Mouse (Mus musculus): ENCODE measurements around the gene Rnf144b.

The Rnf144b gene

GRCm38 (mm10) chr13:47124986-47125385, 2.5 kb downstream of the Rnf144b start:
- DNase-seq (ENCODE audit: low spot score in 2 of 2) = no peak

- no peak for DNase-seq (ENCODE audit: low spot score in 2 of 2)
Measured at GRCm38 (mm10) chr13:47125595-47125994, 3.1 kb downstream of the Rnf144b start.

DNA sequence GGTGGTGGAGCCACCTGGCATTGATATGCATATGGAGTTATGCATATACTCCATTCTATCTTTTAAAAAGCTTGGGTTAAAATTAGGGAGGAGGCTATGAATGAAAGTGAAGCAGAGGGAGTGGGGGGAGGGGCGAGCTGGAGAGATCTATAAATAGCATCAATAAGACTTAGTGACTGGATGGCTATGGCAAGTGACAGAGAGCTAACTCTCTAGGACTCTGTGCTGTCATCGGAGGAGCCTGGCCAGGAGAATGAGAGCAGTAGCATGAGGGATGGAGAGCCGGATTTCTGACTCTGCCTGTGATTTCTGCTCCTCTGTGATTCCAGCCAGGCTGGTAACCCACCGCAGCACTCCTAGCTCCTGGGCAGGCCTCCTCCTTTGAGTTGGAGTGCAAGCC, 6.6 kb downstream of the Rnf144b start:
- no peak for DNase-seq (ENCODE audit: low spot score in 2 of 2)

- DNase-seq (ENCODE audit: low spot score in 2 of 2) = no peak
Measured at GRCm38 (mm10) chr13:47133058-47133457, 10.6 kb downstream of the Rnf144b start.

DNA sequence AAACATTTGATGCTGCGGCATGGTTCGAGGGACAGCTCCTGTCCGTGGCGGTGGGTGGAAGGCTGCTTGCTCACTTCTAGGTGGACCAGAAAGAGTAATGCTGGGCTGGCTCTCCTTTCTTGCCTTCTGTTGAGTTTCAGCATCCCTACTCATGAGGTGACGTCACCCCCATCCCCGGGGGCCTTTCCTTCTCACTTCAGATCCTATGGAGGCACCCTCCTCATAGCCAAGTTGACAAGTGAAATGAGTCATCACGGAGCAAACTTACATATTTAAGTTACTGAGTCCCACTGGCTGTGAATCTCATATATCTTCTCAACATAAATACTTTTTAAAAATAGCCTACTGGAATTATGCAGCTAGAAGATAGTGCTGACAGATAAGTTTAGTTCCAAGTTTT, 12.4 kb downstream of the Rnf144b start:
- peak in 1 of 2 experiments; percentile 57 for DNase-seq (ENCODE audit: low spot score in 2 of 2)

DNA sequence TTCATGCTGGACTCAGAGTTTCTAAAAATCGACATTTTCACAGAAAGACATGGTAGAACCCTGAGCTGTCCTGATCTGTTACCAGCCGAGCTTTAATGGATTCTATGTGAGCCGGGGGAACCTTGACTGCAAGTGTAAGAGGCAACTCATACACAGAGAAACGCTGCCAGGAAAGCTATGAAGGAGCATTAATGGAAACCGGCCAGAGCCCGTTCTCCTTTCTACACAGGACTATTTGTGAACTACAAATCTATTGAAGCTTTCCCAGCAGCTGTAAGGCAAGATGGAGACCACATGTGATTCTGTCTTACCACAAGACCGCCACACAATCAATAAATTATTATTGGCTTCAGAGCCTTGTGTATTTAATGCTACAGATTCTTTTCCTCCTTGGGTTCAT, 13.3 kb downstream of the Rnf144b start:
- no peak for DNase-seq (ENCODE audit: low spot score in 2 of 2)

DNA sequence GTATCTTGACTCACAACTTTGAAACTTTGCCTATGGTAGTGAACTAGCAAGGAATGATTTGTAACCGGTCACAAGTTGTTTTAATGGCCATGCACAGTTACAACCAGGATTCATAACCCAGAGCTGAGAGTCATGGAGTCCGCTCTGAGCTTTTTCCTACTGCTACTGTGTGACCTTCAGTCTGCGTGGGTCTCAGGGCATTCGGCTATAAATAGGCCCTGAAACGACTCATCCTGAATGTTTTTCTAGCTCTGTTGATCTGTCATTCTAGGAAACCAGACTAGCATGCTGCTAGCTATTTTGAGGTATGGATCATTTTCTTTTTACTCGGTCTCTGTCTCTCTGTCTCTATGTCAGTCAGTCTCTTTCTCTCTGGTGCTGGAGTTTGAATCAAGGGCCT, 20.3 kb downstream of the Rnf144b start:
- no peak for DNase-seq (ENCODE audit: low spot score in 2 of 2)

- DNase-seq (ENCODE audit: low spot score in 2 of 2) = no peak
Measured at GRCm38 (mm10) chr13:47145939-47146338, 23.5 kb downstream of the Rnf144b start.

DNA sequence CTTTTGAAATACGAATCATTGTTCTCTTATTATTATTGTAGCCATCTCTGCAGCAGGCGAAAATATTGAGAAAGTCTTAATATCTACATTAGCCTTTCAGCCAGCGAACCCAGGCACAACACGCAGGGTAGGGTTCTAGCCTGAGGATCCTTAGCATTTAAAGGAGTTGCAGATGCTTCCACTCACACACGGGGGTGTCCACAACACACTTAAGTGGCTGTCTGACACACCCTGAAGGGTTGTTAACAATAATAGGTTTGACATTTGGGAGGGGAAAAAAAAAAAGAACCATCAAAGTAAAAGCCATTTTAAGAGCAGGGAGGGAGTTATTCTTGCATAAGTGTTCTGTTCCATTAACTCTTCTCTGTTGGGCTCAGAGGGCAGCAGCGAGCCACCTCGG, 23.9 kb downstream of the Rnf144b start:
- no peak for DNase-seq (ENCODE audit: low spot score in 2 of 2)

DNA sequence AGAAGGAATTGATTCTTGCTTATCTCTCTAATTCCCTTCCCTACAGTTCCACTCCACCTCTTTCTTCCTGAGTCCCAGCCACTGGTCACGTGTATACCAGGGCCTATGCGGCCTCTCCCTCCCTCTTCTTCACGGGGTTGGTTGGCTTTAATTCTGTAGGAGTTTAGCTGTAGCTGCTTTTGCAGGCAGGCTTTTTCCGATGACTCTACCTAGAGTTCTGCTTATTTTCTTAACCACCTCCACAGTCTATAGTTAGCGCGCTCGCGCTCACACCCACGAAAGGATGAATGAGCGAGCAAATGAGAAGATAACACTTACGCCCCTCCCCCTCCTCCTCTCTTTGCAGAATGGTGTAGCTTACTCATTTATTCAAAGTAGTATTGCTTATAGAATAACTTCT, 26.1 kb downstream of the Rnf144b start:
- DNase-seq (ENCODE audit: low spot score in 2 of 2) = peak; percentile 82 to 87

- no peak for DNase-seq (ENCODE audit: low spot score in 2 of 2)
Measured at GRCm38 (mm10) chr13:47149993-47150392, 27.5 kb downstream of the Rnf144b start.

DNA sequence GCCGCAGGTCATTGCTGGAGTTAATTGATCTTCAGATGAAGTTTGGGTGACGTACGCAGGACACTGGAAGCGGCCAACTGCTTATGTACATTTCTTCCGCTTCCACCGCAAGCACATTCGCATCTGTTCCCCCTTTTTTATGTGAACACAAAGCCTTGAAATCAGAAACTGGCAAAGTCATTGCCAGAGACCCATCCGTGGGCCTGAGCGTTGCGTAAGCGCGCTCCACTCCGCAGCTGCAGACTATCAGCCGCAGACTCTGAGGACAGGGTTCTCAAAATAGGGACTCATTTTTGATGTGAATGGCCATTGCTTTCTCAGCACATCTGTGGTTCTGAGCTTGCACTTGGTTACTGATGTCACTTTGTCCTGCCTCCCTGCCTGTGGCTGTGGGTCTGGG, 28.6 kb downstream of the Rnf144b start:
- peak; percentile 57 to 61 for DNase-seq (ENCODE audit: low spot score in 2 of 2)

GRCm38 (mm10) chr13:47152390-47152789, 29.9 kb downstream of the Rnf144b start:
- peak; percentile 65 to 68 for DNase-seq (ENCODE audit: low spot score in 2 of 2)

GRCm38 (mm10) chr13:47153206-47153605, 30.8 kb downstream of the Rnf144b start:
- DNase-seq (ENCODE audit: low spot score in 2 of 2) = no peak

DNA sequence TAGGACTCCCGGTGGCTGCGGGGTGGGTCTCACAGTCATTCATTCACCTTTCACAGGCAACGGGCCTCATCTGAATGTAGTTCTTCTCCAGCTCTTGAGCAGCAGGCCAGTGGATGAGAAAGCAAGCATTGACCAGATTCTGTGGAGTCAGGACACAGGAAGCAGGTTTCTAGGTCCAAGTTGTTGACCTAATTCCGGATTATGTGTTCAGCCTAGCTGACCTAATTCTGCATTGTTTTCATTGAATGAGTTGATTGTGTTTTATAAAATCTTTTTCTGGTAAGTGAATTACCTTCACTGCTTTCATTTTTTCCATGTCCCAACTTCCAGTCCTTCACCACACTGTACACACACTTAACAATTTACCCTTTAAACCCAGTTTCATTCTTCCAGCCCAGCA, 32.4 kb downstream of the Rnf144b start:
- DNase-seq (ENCODE audit: low spot score in 2 of 2) = no peak

GRCm38 (mm10) chr13:47156841-47157240, 34.4 kb downstream of the Rnf144b start:
- no peak for DNase-seq (ENCODE audit: low spot score in 2 of 2)

DNA sequence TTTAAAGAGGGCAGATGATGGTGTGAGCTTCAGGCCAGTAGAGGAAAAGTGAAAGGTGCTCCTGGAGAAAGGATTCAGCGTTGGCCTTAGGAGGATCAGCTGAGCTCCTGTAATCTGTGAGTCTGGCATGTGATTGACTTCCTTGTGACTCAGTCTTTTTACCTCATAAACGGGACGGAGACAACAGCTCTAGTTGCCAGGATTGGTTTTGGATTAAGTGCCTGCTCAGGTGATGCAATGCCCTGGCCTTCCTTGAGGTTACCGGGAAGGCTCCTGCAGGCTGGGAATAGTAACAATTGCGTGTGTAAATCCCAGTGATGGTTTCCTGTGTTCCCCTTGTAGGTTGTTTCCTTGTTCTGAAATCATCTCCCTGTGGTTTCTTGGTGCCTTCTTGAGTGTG, 39.5 kb downstream of the Rnf144b start:
- DNase-seq (ENCODE audit: low spot score in 2 of 2) = no peak

DNA sequence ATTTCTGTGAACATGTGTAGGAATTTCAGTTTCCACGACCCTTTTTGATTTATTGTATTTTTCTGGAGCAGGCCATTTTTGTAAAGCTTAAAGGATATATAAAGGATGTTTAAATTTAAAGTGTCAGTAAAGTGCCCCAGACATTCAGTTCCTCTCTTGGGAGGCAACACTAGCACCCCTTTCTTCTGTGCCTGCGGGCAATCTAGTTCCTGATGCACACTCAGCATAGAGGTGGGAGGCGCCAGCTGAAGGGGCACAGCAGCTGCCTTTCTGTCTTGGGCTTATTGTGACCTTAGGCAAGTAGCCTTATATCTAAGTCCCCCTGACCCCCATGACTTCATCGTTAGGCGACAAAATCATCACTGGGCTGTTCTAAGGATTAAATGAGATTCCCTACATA, 42.3 kb downstream of the Rnf144b start:
- DNase-seq (ENCODE audit: low spot score in 2 of 2) = no peak

DNA sequence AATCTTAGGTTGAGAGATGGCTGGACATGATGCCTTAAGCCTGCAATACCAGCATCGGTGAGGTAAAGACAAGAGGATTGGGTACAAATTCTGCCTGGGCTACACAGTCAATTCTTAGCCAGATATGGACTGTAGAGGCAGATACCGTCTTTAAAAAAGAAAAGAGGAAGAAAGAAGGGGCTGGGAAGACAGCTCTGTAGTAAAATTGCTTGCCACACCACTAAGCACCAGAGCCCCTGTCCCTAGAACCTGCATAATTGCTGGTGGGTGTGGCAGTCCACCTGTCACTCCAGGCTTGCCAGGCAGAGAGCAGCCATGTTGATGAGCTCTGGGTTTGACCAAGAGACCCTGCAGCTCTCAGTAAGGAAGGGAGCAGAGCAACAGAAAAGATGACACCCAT, 42.8 kb downstream of the Rnf144b start:
- no peak for DNase-seq (ENCODE audit: low spot score in 2 of 2)

DNA sequence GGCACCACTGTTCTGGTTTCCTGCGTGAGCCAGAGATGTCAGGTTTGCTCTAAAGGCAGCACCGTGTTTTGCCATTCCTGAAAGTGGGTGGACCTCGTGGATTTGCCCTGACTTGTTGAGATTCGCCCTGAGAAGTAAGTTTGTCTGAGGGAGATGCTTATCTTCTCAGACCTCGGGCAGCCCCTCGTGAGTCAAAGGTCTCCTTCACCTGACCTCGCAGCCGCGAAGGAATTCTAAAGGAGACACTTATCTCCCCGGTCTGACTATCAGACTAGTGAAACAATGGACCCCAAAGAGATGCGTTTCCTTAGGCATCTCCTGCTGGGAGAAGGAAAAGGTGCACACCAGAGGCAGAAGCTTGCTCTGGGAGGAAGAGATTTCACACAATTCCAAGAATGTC, 46.0 kb downstream of the Rnf144b start:
- no peak for DNase-seq (ENCODE audit: low spot score in 2 of 2)

- DNase-seq (ENCODE audit: low spot score in 2 of 2) = no peak
Measured at GRCm38 (mm10) chr13:47170026-47170425, 47.6 kb downstream of the Rnf144b start.

DNA sequence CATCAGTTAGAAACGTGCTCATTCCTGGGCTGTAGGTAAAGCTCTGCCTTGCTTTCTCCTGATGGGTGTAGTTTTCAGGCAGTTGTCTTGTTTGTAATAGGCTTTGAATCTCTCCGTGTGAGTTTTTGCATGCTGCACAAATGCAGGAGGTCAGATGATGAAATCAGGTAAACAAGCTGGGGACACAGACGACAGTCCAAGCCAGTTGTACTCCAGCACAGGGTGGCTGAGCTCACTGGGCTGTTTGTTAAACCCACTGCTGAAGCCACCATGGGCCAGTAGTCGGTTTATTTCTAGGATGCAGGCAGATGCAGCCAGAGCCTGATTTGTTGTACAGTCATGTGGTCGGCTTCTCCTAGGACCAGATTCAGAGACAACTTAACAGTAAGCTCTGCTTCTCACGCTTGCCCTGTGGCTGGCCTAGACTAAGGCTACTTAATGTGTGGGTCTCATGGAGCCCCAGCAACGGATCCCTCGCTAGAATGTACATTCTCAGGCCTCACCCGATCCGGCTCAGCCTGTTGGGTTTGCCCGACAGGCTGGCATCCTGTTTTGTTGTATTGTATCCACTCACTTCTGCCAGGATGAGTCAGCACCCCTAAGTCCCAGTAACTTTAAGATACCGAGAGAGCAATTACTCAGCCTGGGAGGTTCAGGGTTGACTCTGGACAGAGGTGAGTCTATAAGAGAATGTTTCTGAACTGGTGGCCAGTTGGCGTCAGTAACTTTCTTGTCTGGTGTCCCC, 48.5 kb downstream of the Rnf144b start:
- DNase-seq (ENCODE audit: low spot score in 2 of 2) = no peak

DNA sequence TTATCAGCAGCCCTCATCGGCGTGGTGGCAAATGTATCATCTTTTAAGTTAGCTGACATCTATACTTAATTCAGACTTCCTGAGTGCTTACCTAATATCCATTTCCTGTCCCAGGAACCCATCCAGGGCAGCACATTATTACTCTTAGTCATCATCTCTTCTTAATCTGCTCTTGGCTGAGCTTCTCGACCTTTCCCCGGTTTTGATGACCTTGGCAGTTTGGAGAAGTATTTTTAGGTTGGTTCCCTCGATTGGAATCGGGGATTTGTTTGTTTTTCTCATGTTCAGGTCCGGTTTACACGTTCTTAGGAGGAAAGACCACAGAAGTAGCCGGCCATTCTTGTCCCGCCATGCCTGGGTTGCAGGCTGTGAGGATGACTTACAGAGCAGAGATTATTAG, 50.4 kb downstream of the Rnf144b start:
- DNase-seq (ENCODE audit: low spot score in 2 of 2) = no peak

DNA sequence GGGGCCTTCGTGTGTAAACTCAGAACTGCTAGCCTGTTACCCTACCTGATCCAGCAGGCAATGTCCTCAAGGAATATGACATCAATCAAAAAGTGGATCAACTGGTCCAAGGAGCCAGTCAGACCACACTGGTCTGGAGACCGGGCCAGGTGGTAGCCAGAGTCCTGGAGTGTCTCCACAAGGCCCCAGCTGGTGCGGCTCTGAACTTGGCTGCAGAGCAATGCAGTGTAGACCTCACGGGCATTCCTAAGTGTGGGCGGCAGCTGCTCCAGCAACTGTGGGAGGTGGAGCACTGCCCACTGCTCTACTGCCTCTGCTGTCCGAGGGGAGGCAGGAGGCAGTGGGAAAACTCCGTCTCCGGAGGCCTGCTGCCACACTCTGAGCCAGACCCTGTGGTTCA, 55.7 kb downstream of the Rnf144b start:
- DNase-seq (ENCODE audit: low spot score in 2 of 2) = no peak
